7 mouse cellular contexts compared by ENCODE assay signal in genomic region chr4:9780179-9780578, GRCm38 (mm10).
DNase-seq lines count a peak whose midpoint lies in the region; ATAC-seq and TF ChIP-seq lines count a peak whose summit lies in the region.

No protein-coding gene starts in this region.

- no peak for TF ChIP-seq POLR2A in bone marrow macrophage, adult 2 months (IDR thresholded peaks at IDR 0.05; ENCODE audit: borderline replicate concordance, low read depth, low read length)

- peak; percentile 65 for ATAC-seq in megakaryocyte, adult 5-6 weeks (ENCODE audit: poor library complexity, severe bottlenecking)

- peak; percentile 96 for TF ChIP-seq CTCF in bone marrow macrophage, adult 2 months (IDR thresholded peaks at IDR 0.05; ENCODE audit: low read depth, low read length)

- H3K4me3 ChIP-seq in bone marrow macrophage, adult 2 months (ENCODE audit: insufficient read depth, low read length) = no peak overlapping the region
- H3K4me3 ChIP-seq in forebrain, embryonic 10.5 days = no peak overlapping the region

- H3K27ac ChIP-seq in bone marrow macrophage, adult 2 months (ENCODE audit: insufficient read depth, low read depth, low read length) = no peak overlapping the region
- H3K27ac ChIP-seq in forebrain, embryonic 10.5 days = no peak overlapping the region

- H3K9me3 ChIP-seq in forebrain, embryonic 10.5 days = no peaks in the 10 kb centered on the region; the same call in 1 of the 2 replicates

- 35% methylated on average over 9 of the region's 9 CpGs for WGBS in forebrain, embryonic 10.5 days

- DNase-seq in MEL-GATA-1-ER (ENCODE audit: extremely low read depth, low read depth) = peak; percentile 39
- DNase-seq in forebrain, embryonic 10.5 days (ENCODE audit: extremely low spot score, low spot score) = peak; percentile 63
- peak; percentile 80 for DNase-seq in heart, postnatal 4 days
- peak; percentile 51 to 66 for DNase-seq in layer of hippocampus, postnatal 14 days (ENCODE audit: low spot score in 2 of 2)
- DNase-seq in skeletal muscle tissue, adult 2 months (ENCODE audit: low read depth, low spot score) = peak; percentile 15

- H3K36me3 ChIP-seq in forebrain, embryonic 10.5 days (replicated peaks) = no peaks in the 10 kb centered on the region

- no peaks in the 10 kb centered on the region for H3K4me1 ChIP-seq in bone marrow macrophage, adult 2 months (ENCODE audit: control insufficient read depth, insufficient read depth, low read length)
- H3K4me1 ChIP-seq in forebrain, embryonic 10.5 days = no peaks in the 10 kb centered on the region

- no peaks in the 10 kb centered on the region for H3K27me3 ChIP-seq in forebrain, embryonic 10.5 days (ENCODE audit: poor library complexity, severe bottlenecking)

Comparison
In these comparisons a context has a peak if more than half of its experiments do, and no peak if none do; other contexts are left out.
1. DNase-seq: peak in every context shown above with its lines; median percentile 80 in heart, postnatal 4 days; 63 in forebrain, embryonic 10.5 days; 58 in layer of hippocampus, postnatal 14 days; 39 in MEL-GATA-1-ER; 15 in skeletal muscle tissue, adult 2 months.